Mouse (Mus musculus) stomach, embryonic 14.5 days (tissue): ENCODE data around the gene Hgd. TPM values are rescaled to one million over a fixed set of nuclear protein-coding genes. Genes with fewer than 3 reads are reported as not detected.
"Not testable (repeated sequence)": the region's sequence is repeated elsewhere in the genome, so short reads cannot be mapped to it uniquely, and the experiment has no call there.

Experiments used
- ATAC-seq: fragments of 200-750 bp; cut with Nextera tagmentation; 2 replicates; pipeline ENCODE4 v1.8.0; 2017; ENCODE audit warnings: low read depth, moderate TSS enrichment; ENCODE audit not compliant: insufficient number of reproducible peaks, insufficient read depth, low FRiP score
- H3K27ac ChIP-seq: fragments of 300-500 bp; sonication (generic); 2 replicates; pipeline ENCODE4 v1.5.1; 2014; ENCODE audit warnings: mild to moderate bottlenecking, low read length, moderate library complexity, mixed read lengths
- H3K27me3 ChIP-seq: fragments of 300-500 bp; sonication (generic); 2 replicates; pipeline ENCODE4 v1.6.1; 2014; ENCODE audit warnings: low read length, control low read depth, mixed read lengths; ENCODE audit not compliant: control insufficient read depth, insufficient read depth
- H3K36me3 ChIP-seq: fragments of 300-500 bp; sonication (generic); 2 replicates; pipeline ENCODE4 v1.6.1; 2014; ENCODE audit warnings: mild to moderate bottlenecking, control low read depth, low read length, moderate library complexity, mixed read lengths; ENCODE audit not compliant: control insufficient read depth, insufficient read depth
- H3K4me1 ChIP-seq: fragments of 300-500 bp; sonication (generic); 2 replicates; pipeline ENCODE4 v1.6.1; 2014; ENCODE audit warnings: low read length, control low read depth, mixed read lengths; ENCODE audit not compliant: control insufficient read depth, insufficient read depth
- H3K4me2 ChIP-seq: fragments of 300-500 bp; sonication (generic); replicated peaks from 2 replicates; pipeline ENCODE4 v1.6.1; 2014; ENCODE audit warnings: low read depth, low read length, control low read depth
- H3K4me3 ChIP-seq: fragments of 300-500 bp; sonication (generic); 2 replicates; pipeline ENCODE4 v1.5.1; 2014; ENCODE audit warnings: low read depth, low read length, control low read depth
- H3K9ac ChIP-seq: fragments of 300-500 bp; sonication (generic); replicated peaks from 2 replicates; pipeline ENCODE4 v1.6.1; 2014; ENCODE audit warnings: low read depth, mild to moderate bottlenecking, control low read depth, low read length, moderate library complexity, mixed read lengths
- H3K9me3 ChIP-seq: fragments of 300-500 bp; sonication (generic); 2 replicates; pipeline ENCODE4 v1.6.1; 2016; ENCODE audit warnings: low read depth, low read length, control low read depth; ENCODE audit not compliant: control insufficient read depth
- WGBS: fragments of 180-500 bp; shearing (Covaris S2); extraction: QIAGEN DNeasy Blood & Tissue Kit; methylation state at CpG from one replicate; pipeline ENCODE4 v1.1.7; 2014; 5-methylcytosine and 5-hydroxymethylcytosine counted together
- polyA plus RNA-seq: library from polyadenylated mRNA; unstranded; fragments of >200 nt; fragmentation: Nextera tagmentation; extraction: Ambion mirVana; gene quantifications from 2 replicates; pipeline ENCODE4 v1.2.1, GENCODE M21; 2014

The Hgd gene
- polyA plus RNA-seq, 1 experiment from 2014 or later: not detected

DNA sequence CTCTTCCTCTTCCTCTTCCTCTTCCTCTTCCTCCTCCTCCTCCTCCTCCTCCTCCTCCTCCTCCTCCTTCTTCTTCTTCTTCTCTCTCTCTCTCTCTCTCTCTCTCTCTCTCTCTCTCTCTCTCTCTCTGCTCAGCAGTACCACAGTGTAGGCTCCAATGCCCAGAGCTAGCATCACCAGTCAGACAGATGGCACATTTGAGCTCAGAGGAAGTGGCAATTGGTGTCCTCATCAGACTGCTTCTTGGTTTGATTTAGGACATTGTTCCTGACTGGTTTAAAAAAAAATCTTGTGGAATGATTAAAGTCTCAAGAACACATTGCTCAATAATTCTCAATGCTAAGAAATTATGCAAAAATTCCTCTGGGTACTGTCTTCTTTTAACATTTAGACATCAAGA is 60.6 kb downstream of the Hgd start:
- H3K36me3 ChIP-seq, H3K27ac ChIP-seq, H3K27me3 ChIP-seq, H3K4me2 ChIP-seq, H3K9me3 ChIP-seq, H3K4me1 ChIP-seq, H3K9ac ChIP-seq, ATAC-seq, H3K4me3 ChIP-seq: not testable (repeated sequence)

- H3K27me3 ChIP-seq: no peaks in the 10 kb centered on the region
- WGBS: 86% methylated on average over 5 of the region's 5 CpGs
- no peak overlapping the region for H3K27ac ChIP-seq
- no peak overlapping the region for H3K4me3 ChIP-seq
- no peaks in the 10 kb centered on the region for H3K9me3 ChIP-seq
- H3K36me3 ChIP-seq: peaks cover 19% of the 10 kb centered on the region
- ATAC-seq: no peak
- H3K9ac ChIP-seq: no peak overlapping the region
- H3K4me2 ChIP-seq: no peak overlapping the region
- H3K4me1 ChIP-seq: no peaks in the 10 kb centered on the region
These were observed 64.5 kb downstream of the Hgd start for GRCm38 (mm10) chr16:37644486-37644885.

- no peaks in the 10 kb centered on the region for H3K9me3 ChIP-seq
- H3K4me1 ChIP-seq: no peaks in the 10 kb centered on the region
- no peak overlapping the region for H3K27ac ChIP-seq
- WGBS: 91% methylated on average over 8 of the region's 8 CpGs
- no peak overlapping the region for H3K4me2 ChIP-seq
- ATAC-seq: no peak
- no peak overlapping the region for H3K4me3 ChIP-seq
- peaks cover 19% of the 10 kb centered on the region for H3K36me3 ChIP-seq
- no peak overlapping the region for H3K9ac ChIP-seq
- H3K27me3 ChIP-seq: no peaks in the 10 kb centered on the region
These were observed 65.3 kb downstream of the Hgd start for GRCm38 (mm10) chr16:37645211-37645610.

DNA sequence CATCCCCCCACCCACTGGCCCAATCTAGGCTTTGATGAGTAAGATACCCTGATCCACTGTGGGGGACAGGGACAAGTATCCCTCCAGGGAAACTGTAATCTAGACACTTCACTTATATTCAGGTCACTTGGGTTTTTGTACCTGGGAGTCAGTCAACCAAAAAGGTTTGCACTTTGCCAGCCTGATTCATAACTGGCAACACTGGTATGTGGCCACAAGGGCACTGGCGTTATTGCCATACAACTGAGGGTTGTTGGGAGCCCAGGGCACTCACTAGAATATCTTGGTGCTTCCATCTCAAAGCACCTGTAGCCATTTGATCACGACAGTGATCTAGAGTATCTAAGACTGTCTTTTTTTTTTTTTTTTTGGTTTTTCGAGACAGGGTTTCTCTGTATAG is 65.8 kb downstream of the Hgd start:
- WGBS: 87% methylated on average over 3 of the region's 3 CpGs
- Histone ChIP-seq H3K9me3 (no peaks in the 10 kb centered on the region), H3K27ac (no peak overlapping the region), H3K36me3 (peaks cover 19% of the 10 kb centered on the region), H3K4me1 (no peaks in the 10 kb centered on the region), H3K4me2 (no peak overlapping the region), H3K4me3 (no peak overlapping the region), H3K9ac (no peak overlapping the region), H3K27me3 (no peaks in the 10 kb centered on the region)
- no peak for ATAC-seq

GRCm38 (mm10) chr16:37647067-37647466 is 67.1 kb downstream of the Hgd start:
- H3K27ac ChIP-seq: no peak overlapping the region
- WGBS: 92% methylated on average over 16 of the region's 16 CpGs
- H3K4me3 ChIP-seq: no peak overlapping the region
- no peaks in the 10 kb centered on the region for H3K9me3 ChIP-seq
- H3K4me1 ChIP-seq: no peaks in the 10 kb centered on the region
- H3K27me3 ChIP-seq: no peaks in the 10 kb centered on the region
- H3K4me2 ChIP-seq: no peak overlapping the region
- ATAC-seq: no peak
- no peak overlapping the region for H3K9ac ChIP-seq
- H3K36me3 ChIP-seq: peaks cover 19% of the 10 kb centered on the region

DNA sequence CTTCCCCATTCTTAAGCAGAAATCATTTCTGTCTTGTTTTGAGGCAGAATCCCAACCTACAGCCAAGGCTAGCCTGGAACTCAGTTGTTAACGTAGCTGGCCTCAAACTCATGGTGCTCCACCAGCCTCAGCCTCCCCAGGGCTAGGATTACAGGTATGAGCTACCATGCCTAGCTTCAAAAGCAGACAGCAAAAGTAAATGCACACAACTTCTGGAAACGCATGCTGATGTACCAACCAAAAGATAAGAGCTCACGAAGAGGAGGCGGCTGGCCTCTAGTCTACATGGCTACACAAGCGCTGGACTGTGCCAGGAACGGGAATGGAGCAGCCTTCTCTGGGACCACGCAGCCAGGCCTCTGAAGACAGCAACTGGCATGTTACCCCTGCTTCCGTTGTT is 68.0 kb downstream of the Hgd start:
- ATAC-seq: no peak
- Histone ChIP-seq H3K4me2 (no peak overlapping the region), H3K4me1 (peaks cover 3% of the 10 kb centered on the region), H3K36me3 (peaks cover 19% of the 10 kb centered on the region), H3K27ac (no peak overlapping the region), H3K9ac (no peak overlapping the region), H3K9me3 (no peaks in the 10 kb centered on the region), H3K27me3 (no peaks in the 10 kb centered on the region), H3K4me3 (no peak overlapping the region)
- 93% methylated on average over 8 of the region's 8 CpGs for WGBS

DNA sequence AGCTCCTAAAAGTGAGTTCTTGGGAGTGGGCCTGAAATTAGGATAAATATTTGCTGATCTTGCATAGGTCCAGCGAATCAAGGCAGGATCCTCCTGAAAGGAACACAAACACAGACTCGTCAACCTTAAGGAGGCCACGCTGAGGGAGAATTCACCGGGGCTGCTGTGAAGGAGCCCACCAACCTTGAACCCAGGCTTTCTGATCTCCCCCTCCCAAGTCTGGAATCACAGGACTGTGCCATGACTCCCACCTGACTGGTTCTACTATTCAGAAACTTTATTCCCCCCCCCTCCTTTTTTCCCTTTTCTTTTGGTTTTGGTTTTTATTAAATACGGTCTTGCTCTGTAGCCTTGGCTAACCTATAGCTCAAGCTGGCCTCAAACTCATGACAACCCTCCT is 69.1 kb downstream of the Hgd start:
- Histone ChIP-seq H3K27ac (no peak overlapping the region), H3K9ac (no peak overlapping the region), H3K4me2 (no peak overlapping the region), H3K9me3 (no peaks in the 10 kb centered on the region), H3K4me1 (peaks cover 7% of the 10 kb centered on the region), H3K4me3 (no peak overlapping the region), H3K36me3 (peaks cover 19% of the 10 kb centered on the region), H3K27me3 (no peaks in the 10 kb centered on the region)
- no peak for ATAC-seq
- WGBS: 66% methylated on average over 5 of the region's 5 CpGs

DNA sequence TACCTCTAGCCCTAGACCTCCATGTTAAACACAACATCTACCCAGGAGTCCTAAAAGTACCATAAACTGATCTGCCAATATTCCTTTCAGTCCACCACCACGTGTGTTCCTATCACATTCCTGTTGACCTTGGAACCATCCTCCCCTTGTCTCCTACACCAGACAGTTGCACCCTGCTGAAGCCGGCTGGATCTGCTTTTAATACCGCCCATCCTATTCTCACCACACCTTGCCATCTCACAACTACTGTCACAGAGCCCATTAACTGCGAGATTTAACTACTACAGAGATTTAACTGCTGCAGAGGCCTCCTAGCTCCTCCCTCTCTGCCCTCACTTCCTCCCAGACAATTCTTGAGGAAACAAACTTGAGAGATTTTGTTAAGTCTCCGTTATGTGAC is 71.5 kb downstream of the Hgd start:
- H3K4me3 ChIP-seq: no peak overlapping the region
- 82% methylated on average over 5 of the region's 5 CpGs for WGBS
- no peak overlapping the region for H3K9ac ChIP-seq
- H3K36me3 ChIP-seq: peaks cover 15% of the 10 kb centered on the region
- H3K9me3 ChIP-seq: no peaks in the 10 kb centered on the region
- no peaks in the 10 kb centered on the region for H3K27me3 ChIP-seq
- H3K27ac ChIP-seq: no peak overlapping the region
- no peak overlapping the region for H3K4me2 ChIP-seq
- peaks cover 19% of the 10 kb centered on the region for H3K4me1 ChIP-seq
- no peak for ATAC-seq

DNA sequence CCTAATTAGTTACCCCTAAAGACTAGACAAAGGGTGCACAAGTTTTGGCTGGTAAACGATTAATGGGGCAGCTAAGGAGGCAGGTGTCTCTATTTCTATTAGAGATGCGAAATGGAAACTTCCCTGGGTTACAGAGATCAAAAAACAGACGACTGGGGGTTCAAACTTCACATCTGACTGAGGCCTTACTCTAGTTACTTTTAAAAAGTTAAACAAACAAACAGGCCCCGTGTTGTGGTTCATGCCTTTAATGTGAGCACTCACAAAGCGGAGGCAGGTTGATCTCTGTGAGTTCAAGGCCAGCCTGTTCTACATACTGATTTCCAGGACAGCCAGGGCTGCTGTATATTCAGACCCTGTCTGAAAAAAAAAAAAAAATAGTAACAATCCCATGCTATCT is 72.7 kb downstream of the Hgd start:
- Histone ChIP-seq H3K4me1 (peaks cover 19% of the 10 kb centered on the region), H3K9ac (no peak overlapping the region), H3K4me2 (peak overlapping the region; percentile 73), H3K36me3 (peaks cover 5% of the 10 kb centered on the region), H3K4me3 (0 out of 2 replicates have a peak overlapping the region, but pooled peaks have one; percentile 54), H3K27ac (no peak overlapping the region), H3K9me3 (no peaks in the 10 kb centered on the region), H3K27me3 (no peaks in the 10 kb centered on the region)
- WGBS: 82% methylated on average over 5 of the region's 5 CpGs
- no peak for ATAC-seq
